In genomic region chr10:42238923-42239809, GRCm38 (mm10) we compare ENCODE assay signal across 16 mouse cellular contexts. TPM values are rescaled to one million over a fixed set of nuclear protein-coding genes. Genes with fewer than 3 reads are reported as not detected.
DNase-seq lines count a peak whose midpoint lies in the region; ATAC-seq and TF ChIP-seq lines count a peak whose summit lies in the region.
"Had no signal": no experiment of that assay in that cellular context is flagged by ENCODE, and none has a peak within 500 bp of the region (broad histone marks: within the 10 kb centered on the region; RNA-seq: fewer than 3 reads in every experiment).

No protein-coding gene starts in this region.

- H3K9ac ChIP-seq in heart, embryonic 13.5 days = no peak overlapping the region
- no peak overlapping the region for H3K9ac ChIP-seq in forebrain, postnatal 0 days
- H3K9ac ChIP-seq: forebrain, embryonic 13.5 days; limb, embryonic 15.5 days; midbrain, embryonic 13.5 days; neural tube, embryonic 13.5 days had no signal

- H3K4me1 ChIP-seq in heart, embryonic 13.5 days = peaks cover 58% of the 10 kb centered on the region
- H3K4me1 ChIP-seq in megakaryocyte, embryonic 14.5 days = peaks cover 87% of the 10 kb centered on the region
- peaks cover 19% of the 10 kb centered on the region for H3K4me1 ChIP-seq in kidney, adult 2 months (ENCODE audit: control insufficient read depth, insufficient read depth, low read length)
- H3K4me1 ChIP-seq in forebrain, postnatal 0 days (ENCODE audit: insufficient read depth) = no peaks in the 10 kb centered on the region

- WGBS in heart, embryonic 13.5 days = 74% methylated on average over 15 of the region's 15 CpGs
- 43% methylated on average over 15 of the region's 15 CpGs for WGBS in kidney, adult 2 months
- WGBS in forebrain, postnatal 0 days = 76% methylated on average over 15 of the region's 15 CpGs

- no peak for TF ChIP-seq POLR2A in kidney, adult 2 months (IDR thresholded peaks at IDR 0.05; ENCODE audit: low read depth, low read length)

- peaks cover 1% of the 10 kb centered on the region; the same call in 1 of the 2 replicates for H3K36me3 ChIP-seq in heart, embryonic 13.5 days
- peaks cover 76% of the 10 kb centered on the region for H3K36me3 ChIP-seq in megakaryocyte, embryonic 14.5 days (replicated peaks; ENCODE audit: low read length)
- no peaks in the 10 kb centered on the region for H3K36me3 ChIP-seq in kidney, adult 2 months (ENCODE audit: control insufficient read depth, insufficient read depth, low read length)
- H3K36me3 ChIP-seq in forebrain, postnatal 0 days (ENCODE audit: insufficient read depth) = no peaks in the 10 kb centered on the region
- H3K36me3 ChIP-seq: limb, embryonic 15.5 days; midbrain, embryonic 13.5 days; neural tube, embryonic 13.5 days had no signal

- no peaks in the 10 kb centered on the region for H3K9me3 ChIP-seq in heart, embryonic 13.5 days
- no peaks in the 10 kb centered on the region for H3K9me3 ChIP-seq in megakaryocyte, embryonic 14.5 days
- no peaks in the 10 kb centered on the region for H3K9me3 ChIP-seq in forebrain, postnatal 0 days (ENCODE audit: low read length)
- H3K9me3 ChIP-seq: limb, embryonic 15.5 days; midbrain, embryonic 13.5 days; neural tube, embryonic 13.5 days had no signal

- ATAC-seq in heart, embryonic 13.5 days (ENCODE audit: extremely low read depth, insufficient number of reproducible peaks, low FRiP score, low TSS enrichment) = no peak
- ATAC-seq in megakaryocyte, adult 5-6 weeks (ENCODE audit: poor library complexity, severe bottlenecking) = no peak
- ATAC-seq in activated CD4-positive, CD25-positive, alpha-beta regulatory T cell, adult 4 months = no peak
- ATAC-seq in forebrain, postnatal 0 days = no peak
- ATAC-seq: forebrain, embryonic 13.5 days; intestine, postnatal 0 days; midbrain, embryonic 13.5 days had no signal

- no peak for TF ChIP-seq CTCF in kidney, adult 2 months (conservative IDR thresholded peaks at IDR 0.05; ENCODE audit: insufficient read depth, insufficient read length, low read depth, low read length)
- no peak for TF ChIP-seq CTCF in forebrain, postnatal 0 days (IDR thresholded peaks at IDR 0.05; ENCODE audit: low read depth)

- no peak overlapping the region for H3K4me2 ChIP-seq in heart, embryonic 13.5 days
- no peak overlapping the region for H3K4me2 ChIP-seq in forebrain, postnatal 0 days (ENCODE audit: low read depth)
- H3K4me2 ChIP-seq: forebrain, embryonic 13.5 days; limb, embryonic 15.5 days; midbrain, embryonic 13.5 days; neural tube, embryonic 13.5 days had no signal

- DNase-seq in heart, adult 18-20 months = no peak
- DNase-seq in kidney, adult 2 months = peak; percentile 92
- peak; percentile 44 for DNase-seq in retina, postnatal 7 days (ENCODE audit: low read depth, low spot score)
- DNase-seq in forebrain, postnatal 0 days = no peak
- DNase-seq: gastrocnemius, postnatal 36 days; heart, postnatal 4 days; right cerebral cortex, postnatal 14 days had no signal

- H3K27me3 ChIP-seq in heart, embryonic 13.5 days (replicated peaks) = no peaks in the 10 kb centered on the region
- no peaks in the 10 kb centered on the region for H3K27me3 ChIP-seq in megakaryocyte, embryonic 14.5 days (replicated peaks)
- no peaks in the 10 kb centered on the region for H3K27me3 ChIP-seq in kidney, adult 2 months (replicated peaks; ENCODE audit: control insufficient read depth, insufficient read depth, low read length)
- no peaks in the 10 kb centered on the region for H3K27me3 ChIP-seq in forebrain, postnatal 0 days (ENCODE audit: insufficient read depth, low read length)
- H3K27me3 ChIP-seq: forebrain, embryonic 13.5 days; limb, embryonic 15.5 days; midbrain, embryonic 13.5 days; neural tube, embryonic 13.5 days had no signal

- no peak overlapping the region for H3K4me3 ChIP-seq in heart, embryonic 13.5 days
- peak overlapping the region; percentile 48 for H3K4me3 ChIP-seq in megakaryocyte, embryonic 14.5 days (replicated peaks)
- no peak overlapping the region for H3K4me3 ChIP-seq in kidney, adult 2 months (ENCODE audit: insufficient read depth, low read depth, low read length)
- H3K4me3 ChIP-seq in forebrain, postnatal 0 days (ENCODE audit: low read depth, low read length) = no peak overlapping the region
- H3K4me3 ChIP-seq: forebrain, embryonic 13.5 days; limb, embryonic 15.5 days; midbrain, embryonic 13.5 days; neural tube, embryonic 13.5 days had no signal

- peak overlapping the region; percentile 31; the same call in 1 of the 2 replicates for H3K27ac ChIP-seq in heart, embryonic 13.5 days (replicated peaks)
- peak overlapping the region; percentile 91 for H3K27ac ChIP-seq in kidney, adult 2 months (ENCODE audit: insufficient read depth, low read depth, low read length)
- H3K27ac ChIP-seq in forebrain, postnatal 0 days (ENCODE audit: low read depth, low read length) = no peak overlapping the region
- H3K27ac ChIP-seq: forebrain, embryonic 13.5 days; limb, embryonic 15.5 days; midbrain, embryonic 13.5 days; neural tube, embryonic 13.5 days had no signal

RNA-seq across cellular contexts. Expression of gene Foxo3, which starts 37.4 kb away (rescaled TPM):
- polyA plus RNA-seq in heart, embryonic 13.5 days (2015; fragmentation: Nextera tagmentation; extraction: Ambion mirVana) = 4.4 and 4.8 TPM in 2 replicates
- total RNA-seq in heart, adult 18-20 months (2021) = 10 to 100 TPM; 76.2 to 94.4 TPM
- 14.8 and 55.2 TPM in 2 replicates for polyA plus RNA-seq in megakaryocyte, embryonic 14.5 days (2012; ENCODE audit: insufficient read depth, low replicate concordance)
- 25.3 and 25.7 TPM in 2 replicates for total RNA-seq in megakaryocyte, adult 5-6 weeks (2015)
- 24.9 and 27.4 TPM in 2 replicates for total RNA-seq in megakaryocyte, adult 5-6 weeks (2017)
- 29.2 and 35.5 TPM in 2 replicates for polyA plus RNA-seq in kidney, adult 2 months (2012; rRNA removed)
- polyA plus RNA-seq in activated CD4-positive, CD25-positive, alpha-beta regulatory T cell, adult 4 months (2017; shearing (Covaris generic)) = 1 to 10 TPM; 8.6 to 9.4 TPM
- total RNA-seq in forebrain, postnatal 0 days (2014; rRNA removed) = 24.2 and 29.1 TPM in 2 replicates
- polyA plus RNA-seq in forebrain, postnatal 0 days (2015; fragmentation: Nextera tagmentation; extraction: Ambion mirVana) = 6.4 and 6.5 TPM in 2 replicates

Comparison
In these comparisons a context has a peak if more than half of its experiments do, and no peak if none do; other contexts are left out.
1. DNase-seq: peak in kidney, adult 2 months (single experiment) and retina, postnatal 7 days (single experiment); none in heart, adult 18-20 months (0 of 2) and forebrain, postnatal 0 days (single experiment).